Mouse (Mus musculus): Measurements from ENCODE around the gene Rack1. TPM values are rescaled to one million over a fixed set of nuclear protein-coding genes. Genes with fewer than 3 reads are reported as not detected.
A peak's percentile ranks its signal among the peaks of the same experiment; 100 is the strongest.
"Not testable (repeated sequence)": the region's sequence is repeated elsewhere in the genome, so short reads cannot be mapped to it uniquely, and the experiment has no call there.

Rack1 gene
- total and polyA plus RNA-seq, 3 experiments: 376 to 5,815 (median 4,421) TPM

GRCm38 (mm10) chr11:48791894-48792293, 8.2 kb upstream of the Rack1 start:
- peaks cover 9 to 32% of the 10 kb centered on the region in 2 experiments for H3K4me1 ChIP-seq (ENCODE audit: control insufficient read depth in 1 of 2, insufficient read depth in 2 of 2, low read length in 2 of 2)
- DNase-seq (ENCODE audit: low read depth, low spot score); H3K79me2 ChIP-seq (ENCODE audit: control insufficient read depth, insufficient read depth, low read length, poor library complexity); H3K4me3 ChIP-seq (ENCODE audit: control insufficient read depth in 1 of 2, insufficient read depth in 1 of 2, low read depth in 2 of 2, low read length in 2 of 2); H3K9me3 ChIP-seq (replicated peaks; ENCODE audit: insufficient read depth, low read length); H3K27ac ChIP-seq (ENCODE audit: control insufficient read depth, low read depth, low read length); H3K9ac ChIP-seq (ENCODE audit: control insufficient read depth, low read depth, low read length, poor library complexity, severe bottlenecking); H3K27me3 ChIP-seq (ENCODE audit: control insufficient read depth in 1 of 2, insufficient read depth in 2 of 2, low read length in 2 of 2): not testable (repeated sequence)
- TF ChIP-seq TBP (IDR thresholded peaks at IDR 0.05; ENCODE audit: low read depth, low read length): peak; percentile 93
- peaks cover 0 to 22% of the 10 kb centered on the region in 2 experiments; a peak in 2 of 4 replicates for H3K36me3 ChIP-seq (ENCODE audit: control insufficient read depth in 1 of 2, insufficient read depth in 2 of 2, low read length in 2 of 2)

GRCm38 (mm10) chr11:48793184-48793583, 6.9 kb upstream of the Rack1 start:
- no peaks in the 10 kb centered on the region for H3K27me3 ChIP-seq (ENCODE audit: control insufficient read depth in 1 of 2, insufficient read depth in 2 of 2, low read length in 2 of 2)
- H3K9me3 ChIP-seq (replicated peaks; ENCODE audit: insufficient read depth, low read length): no peaks in the 10 kb centered on the region
- H3K27ac ChIP-seq (ENCODE audit: control insufficient read depth, low read depth, low read length): no peak overlapping the region
- H3K36me3 ChIP-seq (ENCODE audit: control insufficient read depth in 1 of 2, insufficient read depth in 2 of 2, low read length in 2 of 2): peaks cover 0 to 26% of the 10 kb centered on the region in 2 experiments; a peak in 2 of 4 replicates
- TF ChIP-seq EP300 (IDR thresholded peaks at IDR 0.05; ENCODE audit: low read depth in 1 of 2, low read length in 2 of 2) (peak in 1 of 2 experiments; percentile 58; a peak in 2 of 4 replicates), POLR2A (IDR thresholded peaks at IDR 0.05; ENCODE audit: control insufficient read depth in 1 of 2, insufficient read depth in 1 of 2, low read depth in 1 of 2, low read length in 2 of 2, poor library complexity in 1 of 2) (no peak), ETS1 (IDR thresholded peaks at IDR 0.05; ENCODE audit: low read depth, low read length) (0 out of 2 replicates have a peak, but pooled peaks have one; percentile 25), GABPA (IDR thresholded peaks at IDR 0.05; ENCODE audit: low read depth, low read length) (no peak), TBP (IDR thresholded peaks at IDR 0.05; ENCODE audit: low read depth, low read length) (no peak), MYC (IDR thresholded peaks at IDR 0.05; ENCODE audit: low read depth, low read length) (0 out of 2 replicates have a peak, but pooled peaks have one; percentile 8), RCOR1 (IDR thresholded peaks at IDR 0.05; ENCODE audit: low read depth, low read length) (peak; percentile 43; the same call in 1 of the 2 replicates), SIN3A (IDR thresholded peaks at IDR 0.05; ENCODE audit: low read length) (peak; percentile 56; the same call in 1 of the 2 replicates)
- H3K9ac ChIP-seq (ENCODE audit: control insufficient read depth, low read depth, low read length, poor library complexity, severe bottlenecking): no peak overlapping the region
- peaks cover 11 to 38% of the 10 kb centered on the region in 2 experiments for H3K4me1 ChIP-seq (ENCODE audit: control insufficient read depth in 1 of 2, insufficient read depth in 2 of 2, low read length in 2 of 2)
- H3K79me2 ChIP-seq (ENCODE audit: control insufficient read depth, insufficient read depth, low read length, poor library complexity): peaks cover 4% of the 10 kb centered on the region; the same call in 1 of the 2 replicates
- H3K4me3 ChIP-seq (ENCODE audit: control insufficient read depth in 1 of 2, insufficient read depth in 1 of 2, low read depth in 2 of 2, low read length in 2 of 2): no peak overlapping the region
- peak; percentile 52 for DNase-seq (ENCODE audit: low read depth, low spot score)

GRCm38 (mm10) chr11:48795221-48795620, 4.9 kb upstream of the Rack1 start:
- Histone ChIP-seq H3K27ac (ENCODE audit: control insufficient read depth, low read depth, low read length) (no peak overlapping the region), H3K79me2 (ENCODE audit: control insufficient read depth, insufficient read depth, low read length, poor library complexity) (peaks cover 16% of the 10 kb centered on the region), H3K4me1 (ENCODE audit: control insufficient read depth in 1 of 2, insufficient read depth in 2 of 2, low read length in 2 of 2) (peaks cover 4 to 32% of the 10 kb centered on the region in 2 experiments), H3K27me3 (ENCODE audit: control insufficient read depth in 1 of 2, insufficient read depth in 2 of 2, low read length in 2 of 2) (no peaks in the 10 kb centered on the region), H3K4me3 (ENCODE audit: control insufficient read depth in 1 of 2, insufficient read depth in 1 of 2, low read depth in 2 of 2, low read length in 2 of 2) (no peak overlapping the region), H3K36me3 (ENCODE audit: control insufficient read depth in 1 of 2, insufficient read depth in 2 of 2, low read length in 2 of 2) (peaks cover 0 to 21% of the 10 kb centered on the region in 2 experiments; a peak in 2 of 4 replicates), H3K9ac (ENCODE audit: control insufficient read depth, low read depth, low read length, poor library complexity, severe bottlenecking) (no peak overlapping the region), H3K9me3 (replicated peaks; ENCODE audit: insufficient read depth, low read length) (no peaks in the 10 kb centered on the region)
- TF ChIP-seq RAD21 (IDR thresholded peaks at IDR 0.05; ENCODE audit: low read depth, low read length): no peak
- no peak for TF ChIP-seq MYC (IDR thresholded peaks at IDR 0.05; ENCODE audit: low read depth, low read length)
- TF ChIP-seq MXI1 (IDR thresholded peaks at IDR 0.05; ENCODE audit: low read depth, low read length): no peak
- no peak for TF ChIP-seq MAZ (IDR thresholded peaks at IDR 0.05; ENCODE audit: low read depth, low read length)
- no peak for TF ChIP-seq ZMIZ1 (IDR thresholded peaks at IDR 0.05; ENCODE audit: low read depth, low read length)
- no peak for TF ChIP-seq MAFK (IDR thresholded peaks at IDR 0.05; ENCODE audit: borderline replicate concordance, low read depth, low read length)
- no peak for TF ChIP-seq EP300 (IDR thresholded peaks at IDR 0.05; ENCODE audit: low read depth in 1 of 2, low read length in 2 of 2)
- no peak for TF ChIP-seq ELF1 (IDR thresholded peaks at IDR 0.05; ENCODE audit: low read depth, low read length)
- no peak for TF ChIP-seq ZC3H11A (IDR thresholded peaks at IDR 0.05; ENCODE audit: low read depth, low read length)
- no peak for TF ChIP-seq ZKSCAN1 (IDR thresholded peaks at IDR 0.05; ENCODE audit: low read depth, low read length)
- no peak for TF ChIP-seq GATA1 (IDR thresholded peaks at IDR 0.05; ENCODE audit: low read depth, low read length)
- no peak for TF ChIP-seq USF1 (IDR thresholded peaks at IDR 0.05; ENCODE audit: low read depth, low read length)
- TF ChIP-seq USF2 (IDR thresholded peaks at IDR 0.05; ENCODE audit: borderline replicate concordance in 1 of 2, insufficient read depth in 1 of 2, low read depth in 1 of 2, low read length in 2 of 2): no peak
- no peak for TF ChIP-seq HCFC1 (IDR thresholded peaks at IDR 0.05; ENCODE audit: low read depth, low read length)
- TF ChIP-seq POLR2AphosphoS5 (IDR thresholded peaks at IDR 0.05; ENCODE audit: borderline replicate concordance, low read depth, low read length): no peak
- no peak for TF ChIP-seq NELFE (IDR thresholded peaks at IDR 0.05; ENCODE audit: low read depth, low read length)
- TF ChIP-seq E2F4 (IDR thresholded peaks at IDR 0.05; ENCODE audit: borderline replicate concordance, low read depth, low read length): no peak
- DNase-seq (ENCODE audit: low read depth, low spot score): no peak
